Mouse (Mus musculus) spleen, adult 2 months (tissue): ENCODE measurements at regions not wholly inside any gene's neighbourhood (a gene's known extent, or its start where the extent isn't known, plus 50 kb on each side); places are given as distances from the start of the nearest gene placed in this dataset.

Experiments used
- CTCF ChIP-seq: fragments of 200-500 bp; IDR thresholded peaks from 2 replicates; pipeline ENCODE4 v1.5.1; 2011; ENCODE audit warnings: mild to moderate bottlenecking, inconsistent platforms; ENCODE audit not compliant: insufficient read depth, insufficient read length, insufficient replicate concordance; ENCODE audit errors: extremely low read depth
- POLR2A ChIP-seq: fragments of 200-500 bp; IDR thresholded peaks from 2 replicates; pipeline ENCODE4 v1.6.1; 2011; ENCODE audit warnings: low read depth, low read length, inconsistent platforms

DNA sequence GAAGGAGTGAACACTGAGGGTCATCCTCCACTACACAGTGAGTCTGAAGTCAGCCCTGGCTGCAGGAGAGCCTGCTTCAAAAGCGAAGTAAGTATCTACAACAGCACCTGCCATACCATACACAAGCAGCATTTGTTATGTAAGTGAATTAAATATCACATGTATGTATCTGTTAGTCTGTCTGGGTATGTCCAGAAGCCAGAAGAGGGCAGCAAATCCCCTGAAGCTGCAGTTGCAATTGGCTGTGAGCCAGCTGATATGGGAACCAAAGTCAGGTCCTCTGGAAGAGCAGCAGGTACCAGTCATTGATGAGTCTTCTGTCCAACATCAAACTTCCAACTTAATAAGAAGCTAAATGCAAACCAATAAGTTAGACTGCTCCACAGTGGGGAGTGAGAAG, 239.8 kb upstream of the Smim15 start:
- TF ChIP-seq CTCF = no peak
- TF ChIP-seq POLR2A = no peak
